Mouse (Mus musculus): ENCODE data around the gene Prom2.

GRCm38 (mm10) chr2:127498750-127499149 lies 42.5 kb downstream of the Prom2 start:
- TF ChIP-seq POLR2A (IDR thresholded peaks at IDR 0.05; ENCODE audit: insufficient read length, low read depth), result no peak
- TF ChIP-seq USF1 (IDR thresholded peaks at IDR 0.05; ENCODE audit: low read depth), result no peak
- TF ChIP-seq MAX (IDR thresholded peaks at IDR 0.05; ENCODE audit: low read depth), result no peak
- no peak for TF ChIP-seq POLR2AphosphoS2 (IDR thresholded peaks at IDR 0.05; ENCODE audit: insufficient read length, low read depth)
- TF ChIP-seq SRF (IDR thresholded peaks at IDR 0.05; ENCODE audit: control insufficient read depth, insufficient read length, low read depth), result no peak
- no peak for TF ChIP-seq TCF12 (IDR thresholded peaks at IDR 0.05; ENCODE audit: insufficient read depth, poor library complexity, severe bottlenecking)
- no peak for TF ChIP-seq MYOD1 (IDR thresholded peaks at IDR 0.05; ENCODE audit: control insufficient read depth in 1 of 3, insufficient read length in 2 of 3, low read depth in 2 of 3)

Data from myocyte (in vitro differentiated cells).